Mouse (Mus musculus) erythroblast, embryonic 14.5 days (primary cell): ENCODE data around the gene Tfap2b. TPM values are rescaled to one million over a fixed set of nuclear protein-coding genes. Genes with fewer than 3 reads are reported as not detected.

Source experiments
- H3K27me3 ChIP-seq: 2 replicates; pipeline ENCODE4 v1.6.1; 2012; ENCODE audit warnings: inconsistent platforms; ENCODE audit not compliant: control insufficient read depth
- H3K36me3 ChIP-seq: 2 replicates; pipeline ENCODE4 v1.6.1; 2012; ENCODE audit warnings: mild to moderate bottlenecking, inconsistent platforms; ENCODE audit not compliant: control insufficient read depth
- H3K4me1 ChIP-seq: 2 replicates; pipeline ENCODE4 v1.6.1; 2012; ENCODE audit warnings: inconsistent platforms; ENCODE audit not compliant: control insufficient read depth
- H3K4me3 ChIP-seq: replicated peaks from 2 replicates; pipeline ENCODE3; 2012; ENCODE audit warnings: moderate library complexity, mild to moderate bottlenecking, inconsistent platforms
- H3K9me3 ChIP-seq: 2 replicates; pipeline ENCODE4 v1.6.1; 2012; ENCODE audit warnings: low read length, inconsistent platforms, mixed read lengths; ENCODE audit not compliant: control insufficient read depth
- GATA1 ChIP-seq: IDR thresholded peaks from 2 replicates; pipeline ENCODE4 v1.6.1; 2012; ENCODE audit warnings: low read length, inconsistent platforms, mixed read lengths
- TAL1 ChIP-seq: IDR thresholded peaks from 3 replicates; pipeline ENCODE4 v1.6.1; 2012; ENCODE audit warnings: low read length, inconsistent platforms, mixed read lengths
- polyA plus RNA-seq: library from polyadenylated mRNA; stranded (reverse); fragments of >175 nt; gene quantifications from 2 replicates; pipeline ENCODE4 v1.2.3, GENCODE M21; 2012

Tfap2b gene
- 0.01 TPM in 1 of 2 replicates, not detected in the other for polyA plus RNA-seq

DNA sequence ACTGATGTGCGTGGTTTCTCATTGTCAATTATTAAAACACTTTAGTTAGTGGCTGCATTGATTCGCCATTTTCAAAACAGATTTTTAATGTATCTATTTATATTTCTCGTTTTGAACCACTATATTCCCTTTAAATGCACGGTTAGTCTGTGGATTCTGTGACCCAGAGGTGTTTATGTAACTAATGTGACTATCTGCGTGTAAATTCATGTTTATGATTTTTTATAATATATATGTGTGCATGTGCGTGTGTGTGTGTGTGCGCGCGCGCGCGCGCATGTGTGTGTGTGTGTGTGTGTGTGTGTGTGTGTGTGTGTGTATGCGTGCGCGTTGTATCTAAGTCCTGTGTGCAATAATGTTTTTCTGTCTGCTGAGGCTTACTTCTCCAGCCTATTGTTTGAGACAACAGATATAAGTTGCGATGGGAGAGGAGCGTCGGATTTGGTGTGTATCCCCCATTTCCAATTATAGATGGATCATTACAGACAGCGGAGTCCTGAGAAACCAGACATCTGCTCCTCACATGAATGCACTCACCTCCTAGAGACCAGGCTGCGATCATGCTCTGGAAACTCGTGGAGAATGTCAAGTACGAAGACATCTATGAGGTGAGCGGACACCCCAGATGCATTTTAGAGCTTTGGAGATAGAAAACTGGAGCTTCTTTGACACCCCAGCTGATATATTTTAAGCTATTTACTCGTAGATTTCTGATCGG lies at the start of gene Tfap2b:
Gene Tfap2b (plus strand): TSS at position 274 of the 718 bp plus-strand sequence.
- Histone ChIP-seq H3K4me1 (no peaks in the 10 kb centered on the region), H3K9me3 (no peaks in the 10 kb centered on the region), H3K4me3 (no peak within 1 kb of the TSS), H3K27me3 (peaks cover 77% of the 10 kb centered on the region), H3K36me3 (no peaks in the 10 kb centered on the region)
- no peak for TF ChIP-seq GATA1

DNA sequence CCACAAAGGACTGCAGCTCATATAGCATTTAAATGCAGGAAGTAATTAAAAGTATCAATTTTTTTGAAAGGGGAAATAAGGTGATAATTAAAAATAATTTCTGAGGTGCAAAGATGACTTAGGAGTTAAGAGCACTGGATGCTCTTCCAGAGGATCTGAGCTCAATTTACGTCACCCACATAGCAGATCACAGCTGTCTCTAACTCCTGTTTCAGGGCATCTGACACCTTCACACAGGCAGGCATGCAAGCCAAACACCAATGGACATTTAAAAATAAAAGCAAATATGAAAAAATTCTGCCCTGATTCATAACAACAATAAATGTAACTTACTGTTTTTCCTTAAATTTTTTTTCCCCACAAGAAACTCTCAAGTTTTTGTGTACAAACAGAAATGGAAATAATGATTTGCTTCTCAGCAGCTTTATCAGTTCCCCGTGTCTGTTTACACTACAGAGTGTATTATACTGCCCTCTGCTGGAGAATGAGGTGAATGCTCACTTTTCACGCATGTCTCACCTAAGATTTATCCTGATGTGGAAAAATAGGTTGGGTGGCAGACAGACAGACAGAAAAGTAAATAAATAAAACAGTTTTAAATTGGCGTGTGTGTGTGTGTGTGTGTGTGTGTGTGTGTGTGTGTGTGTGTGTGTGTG lies 29.8 kb upstream of the Tfap2b start:
- Histone ChIP-seq H3K9me3 (no peaks in the 10 kb centered on the region), H3K4me3 (no peak overlapping the region), H3K27me3 (no peaks in the 10 kb centered on the region), H3K36me3 (no peaks in the 10 kb centered on the region), H3K4me1 (no peaks in the 10 kb centered on the region)
- TF ChIP-seq TAL1 (no peak), GATA1 (no peak)

DNA sequence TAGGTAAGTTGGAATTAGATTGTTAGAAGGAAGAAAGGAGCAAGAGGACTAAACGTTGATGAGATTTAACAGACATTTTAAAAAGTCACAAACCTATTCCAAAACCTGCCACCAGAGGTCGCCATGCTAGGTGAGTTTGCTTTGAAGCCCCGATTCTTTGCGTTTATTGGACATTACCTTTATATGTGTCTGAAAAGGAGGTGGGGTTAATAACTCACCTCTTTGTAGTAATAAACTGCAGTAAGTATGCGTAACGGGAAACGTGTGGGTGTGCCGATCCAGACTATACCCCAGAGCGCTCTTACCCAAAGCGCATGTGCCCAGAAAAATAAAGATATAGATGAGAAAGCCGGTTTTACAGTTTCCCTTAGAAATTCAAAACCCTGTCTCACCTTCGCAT lies 3.1 kb upstream of the Tfap2b start:
- Histone ChIP-seq H3K27me3 (peaks cover 49% of the 10 kb centered on the region), H3K36me3 (no peaks in the 10 kb centered on the region), H3K4me3 (no peak overlapping the region), H3K9me3 (no peaks in the 10 kb centered on the region), H3K4me1 (no peaks in the 10 kb centered on the region)
- TF ChIP-seq GATA1 (no peak), TAL1 (no peak)

DNA sequence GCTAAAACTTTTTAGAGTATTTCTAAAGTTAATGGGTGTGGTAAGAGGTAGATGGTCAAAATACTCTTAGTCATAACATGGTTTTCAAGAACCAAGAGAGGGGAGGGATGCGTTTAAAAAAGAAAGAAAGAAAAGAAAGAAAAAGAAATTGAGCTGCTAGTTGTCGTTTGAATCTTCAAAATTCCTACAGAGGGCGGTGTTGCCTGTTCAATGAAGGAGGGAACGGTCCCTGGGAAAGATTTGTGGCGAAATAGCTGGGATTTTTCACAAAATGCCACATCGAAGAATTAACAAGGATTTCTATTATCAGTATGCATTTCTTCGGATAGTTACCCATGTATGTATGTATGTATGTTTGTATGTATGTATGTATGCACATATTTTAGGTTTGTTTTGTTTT lies 2.5 kb upstream of the Tfap2b start:
- TF ChIP-seq GATA1 (no peak), TAL1 (no peak)
- Histone ChIP-seq H3K4me1 (no peaks in the 10 kb centered on the region), H3K9me3 (no peaks in the 10 kb centered on the region), H3K36me3 (no peaks in the 10 kb centered on the region), H3K4me3 (no peak overlapping the region), H3K27me3 (peaks cover 54% of the 10 kb centered on the region)

DNA sequence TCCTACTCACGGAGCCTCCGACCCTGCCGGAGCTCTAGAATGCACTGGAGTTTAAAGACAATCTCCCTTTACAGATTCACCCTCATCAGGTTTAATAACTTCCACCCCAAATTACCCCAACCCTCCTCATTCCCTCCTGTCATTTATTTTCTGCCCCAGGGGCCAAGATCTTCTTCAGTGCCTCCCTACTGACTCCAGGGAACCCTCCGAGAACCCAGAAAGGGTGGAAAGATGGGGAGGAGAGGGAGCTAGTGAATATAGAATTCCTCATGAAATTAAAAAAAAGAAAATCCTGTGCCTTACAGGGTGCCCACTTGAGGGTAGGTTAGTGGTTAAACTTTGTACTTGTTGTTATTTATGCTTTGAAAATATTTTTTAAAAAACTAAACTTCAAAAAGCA lies 1.1 kb upstream of the Tfap2b start:
- Histone ChIP-seq H3K36me3 (no peaks in the 10 kb centered on the region), H3K27me3 (peaks cover 67% of the 10 kb centered on the region), H3K4me3 (no peak overlapping the region), H3K9me3 (no peaks in the 10 kb centered on the region), H3K4me1 (no peaks in the 10 kb centered on the region)
- no peak for TF ChIP-seq GATA1
- no peak for TF ChIP-seq TAL1

DNA sequence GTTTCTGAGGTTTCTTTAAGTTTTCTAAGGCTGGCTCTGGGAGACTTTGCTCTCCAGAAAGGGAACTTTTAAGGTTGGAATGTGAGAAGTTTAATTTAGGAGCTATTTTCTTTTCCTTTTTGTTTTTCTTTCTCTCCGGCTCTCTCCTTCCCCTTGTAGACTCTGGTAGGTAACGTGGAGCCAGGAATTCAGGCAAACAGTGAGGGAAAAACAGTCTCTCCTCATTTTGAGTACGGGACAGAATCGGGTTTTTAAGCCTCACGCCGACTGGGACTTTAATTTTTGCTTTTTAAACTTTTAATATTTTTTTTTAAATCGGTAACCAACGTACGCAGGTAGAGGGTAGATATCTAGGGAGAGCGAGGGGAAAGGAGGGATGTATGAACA lies 638 bp downstream of the Tfap2b start:
- TF ChIP-seq TAL1 (no peak), GATA1 (no peak)
- no peaks in the 10 kb centered on the region; the same call in 1 of the 2 replicates for H3K9me3 ChIP-seq
- no peak overlapping the region for H3K4me3 ChIP-seq
- H3K27me3 ChIP-seq: peaks cover 83% of the 10 kb centered on the region
- H3K4me1 ChIP-seq: no peaks in the 10 kb centered on the region
- H3K36me3 ChIP-seq: no peaks in the 10 kb centered on the region

DNA sequence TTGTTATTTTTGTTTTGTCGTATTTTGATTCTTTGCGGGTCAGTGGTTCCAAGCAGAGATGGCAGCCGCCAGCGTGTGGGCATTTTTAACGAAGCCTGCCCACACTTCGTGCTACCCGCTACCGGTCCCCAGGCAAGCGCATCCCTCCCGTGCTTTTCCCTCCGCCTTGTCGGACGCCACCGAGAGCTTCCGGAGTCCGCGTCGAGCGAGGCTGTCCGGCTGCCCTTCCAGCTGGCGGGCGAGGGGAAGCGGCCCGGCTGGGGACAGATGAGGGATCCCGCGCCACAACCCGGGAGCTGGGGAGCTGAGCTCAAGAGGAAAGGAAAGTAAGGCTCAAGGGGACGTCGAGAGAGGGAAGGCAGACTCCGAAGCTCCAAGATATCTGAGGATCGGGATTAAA lies 1.1 kb downstream of the Tfap2b start:
- Histone ChIP-seq H3K9me3 (no peaks in the 10 kb centered on the region; the same call in 1 of the 2 replicates), H3K4me3 (no peak overlapping the region), H3K36me3 (no peaks in the 10 kb centered on the region), H3K4me1 (no peaks in the 10 kb centered on the region), H3K27me3 (peaks cover 87% of the 10 kb centered on the region)
- TF ChIP-seq TAL1 (no peak), GATA1 (no peak)

DNA sequence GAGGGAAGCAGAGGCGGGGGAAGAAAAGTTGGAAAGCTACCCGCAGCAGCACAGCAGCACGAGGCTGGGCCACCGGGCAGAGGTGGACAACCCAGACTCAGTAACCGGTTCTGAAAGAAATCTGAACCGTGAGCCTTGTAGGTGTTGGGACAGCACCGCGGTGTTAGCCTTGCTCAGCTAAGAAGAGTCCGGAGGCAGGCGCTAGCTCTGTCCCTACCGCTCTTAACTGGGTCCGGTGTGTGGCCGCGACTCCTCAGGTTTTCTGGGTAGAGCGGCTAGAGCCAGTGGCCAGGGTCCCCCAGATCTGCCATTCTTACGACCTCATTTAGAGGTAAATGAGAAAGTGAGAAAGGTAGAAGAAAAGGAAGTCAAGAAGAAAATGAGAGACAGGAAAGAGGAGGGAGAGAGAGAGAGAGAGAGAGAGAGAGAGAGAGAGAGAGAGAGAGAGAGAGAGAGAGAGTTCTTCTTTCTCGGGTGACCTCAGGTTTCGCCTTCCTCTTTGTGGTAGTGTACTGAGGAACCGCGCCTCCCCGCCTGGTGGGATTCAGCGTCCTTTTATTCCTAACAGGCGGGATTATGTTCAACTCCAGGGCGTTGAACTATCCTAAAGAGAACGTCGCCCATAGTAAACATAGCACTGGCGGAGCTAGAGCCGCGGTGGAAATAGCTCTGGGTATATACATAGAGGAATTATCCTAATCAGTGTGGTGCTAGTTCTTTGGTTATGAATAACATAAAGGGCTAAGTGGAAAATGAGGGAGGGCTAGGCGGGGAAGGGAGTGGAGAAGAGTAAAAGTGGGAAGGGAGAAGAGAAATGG lies 1.7 kb downstream of the Tfap2b start:
- H3K4me3 ChIP-seq: no peak overlapping the region
- H3K36me3 ChIP-seq: no peaks in the 10 kb centered on the region
- TF ChIP-seq GATA1: no peak
- no peak for TF ChIP-seq TAL1
- no peaks in the 10 kb centered on the region for H3K4me1 ChIP-seq
- H3K27me3 ChIP-seq: peaks cover 93% of the 10 kb centered on the region
- no peaks in the 10 kb centered on the region; the same call in 1 of the 2 replicates for H3K9me3 ChIP-seq

DNA sequence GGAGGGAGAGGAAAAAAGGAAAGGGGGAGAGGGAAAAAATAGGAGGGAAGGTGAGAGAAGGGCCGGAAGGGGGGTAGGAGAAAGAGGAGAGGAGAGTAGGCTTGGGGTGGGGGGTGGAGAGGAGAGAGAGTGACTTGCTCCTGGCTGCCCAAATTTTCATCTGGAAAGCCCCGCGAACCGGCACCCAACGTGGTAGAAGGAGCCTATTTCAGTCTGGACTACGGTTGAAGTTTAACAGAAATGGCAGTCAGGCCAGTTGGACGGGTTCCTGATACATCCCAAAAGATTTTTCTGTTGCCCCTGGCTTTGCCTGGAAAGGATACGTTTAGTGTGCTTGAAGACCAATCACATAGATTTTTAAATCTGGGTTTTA lies 2.3 kb downstream of the Tfap2b start:
- no peaks in the 10 kb centered on the region; the same call in 1 of the 2 replicates for H3K9me3 ChIP-seq
- no peaks in the 10 kb centered on the region for H3K36me3 ChIP-seq
- no peak overlapping the region for H3K4me3 ChIP-seq
- no peak for TF ChIP-seq GATA1
- TF ChIP-seq TAL1: no peak
- peaks cover 89% of the 10 kb centered on the region for H3K27me3 ChIP-seq
- H3K4me1 ChIP-seq: no peaks in the 10 kb centered on the region
